Mouse (Mus musculus) ES-Bruce4 (cell line): ENCODE measurements at regions not wholly inside any gene's neighbourhood (a gene's known extent, or its start where the extent isn't known, plus 50 kb on each side); places are given as distances from the start of the nearest gene placed in this dataset.

Source experiments
- H3K27ac ChIP-seq: 2 replicates; pipeline ENCODE4 v1.5.1; 2012; ENCODE audit warnings: low read length, inconsistent platforms; ENCODE audit not compliant: insufficient read depth
- H3K27me3 ChIP-seq: 2 replicates; pipeline ENCODE4 v1.6.1; 2012; ENCODE audit warnings: mild to moderate bottlenecking, low read length, inconsistent platforms; ENCODE audit not compliant: control insufficient read depth, poor library complexity, insufficient read depth, severe bottlenecking
- H3K36me3 ChIP-seq: 2 replicates; pipeline ENCODE4 v1.6.1; 2012; ENCODE audit warnings: inconsistent platforms, mild to moderate bottlenecking, low read length, moderate library complexity; ENCODE audit not compliant: control insufficient read depth, poor library complexity, insufficient read depth, severe bottlenecking
- H3K4me1 ChIP-seq: one replicate; pipeline ENCODE4 v1.8.1; 2011; ENCODE audit warnings: low read length; ENCODE audit not compliant: control insufficient read depth, insufficient read depth
- H3K4me3 ChIP-seq: 2 replicates; pipeline ENCODE4 v1.5.1; 2011; ENCODE audit warnings: low read depth, mild to moderate bottlenecking, low read length
- H3K9ac ChIP-seq: 2 replicates; pipeline ENCODE4 v1.6.1; 2012; ENCODE audit warnings: low read depth, mild to moderate bottlenecking, inconsistent platforms; ENCODE audit not compliant: poor library complexity, severe bottlenecking
- H3K9me3 ChIP-seq: replicated peaks from 2 replicates; pipeline ENCODE4 v1.6.1; 2012; ENCODE audit warnings: mild to moderate bottlenecking, low read length, inconsistent platforms; ENCODE audit not compliant: control insufficient read depth, poor library complexity, insufficient read depth, severe bottlenecking
- CTCF ChIP-seq: IDR thresholded peaks from one replicate; pipeline ENCODE4 v1.8.1; 2011; ENCODE audit warnings: low read depth, low read length
- EP300 ChIP-seq: IDR thresholded peaks from 2 replicates; pipeline ENCODE4 v1.6.1; 2011; ENCODE audit warnings: low read depth, low read length; ENCODE audit not compliant: insufficient read depth
- POLR2A ChIP-seq: IDR thresholded peaks from one replicate; pipeline ENCODE4 v1.8.1; 2011; ENCODE audit warnings: low read length; ENCODE audit not compliant: insufficient read depth

GRCm38 (mm10) chr11:18008140-18008539 lies 54.5 kb upstream of the Etaa1 start:
- H3K4me3 ChIP-seq = no peak overlapping the region
- no peak overlapping the region for H3K27ac ChIP-seq
- TF ChIP-seq CTCF = no peak
- TF ChIP-seq POLR2A = no peak
- TF ChIP-seq EP300 = no peak

More at GRCm38 (mm10) chr11:18008140-18008539, 54.5 kb upstream of the Etaa1 start:
- Histone ChIP-seq H3K36me3 (no peaks in the 10 kb centered on the region), H3K9ac (no peak overlapping the region), H3K27me3 (no peaks in the 10 kb centered on the region), H3K4me1 (no peaks in the 10 kb centered on the region), H3K9me3 (no peaks in the 10 kb centered on the region)
